Mouse (Mus musculus) gastrocnemius, adult 8-10 months (tissue): ENCODE data around the gene Josd1. TPM values are rescaled to one million over a fixed set of nuclear protein-coding genes. Genes with fewer than 3 reads are reported as not detected.

Experiments
- DNase-seq, 2 experiments: peaks; one replicate each; pipeline ENCODE4 v3.0.0; 2022; ENCODE audit warnings: low spot score in 2 of 2
- total RNA-seq, 4 experiments: library from RNA; stranded (reverse); gene quantifications; 2 replicates each; pipeline ENCODE4 v1.2.4; 2022

The Josd1 gene
- total RNA-seq, result 10 to 100 TPM; 10.2 to 18.0 (median 13.5) TPM

- DNase-seq, result peak; percentile 93
These were observed at the start of gene Josd1 for GRCm38 (mm10) chr15:79687646-79688267. Gene Josd1 (minus strand): TSS chr15:79687919.

GRCm38 (mm10) chr15:79734311-79734710 is 46.6 kb upstream of the Josd1 start:
- DNase-seq, result peak; percentile 62 to 77

GRCm38 (mm10) chr15:79733640-79734039 is 45.9 kb upstream of the Josd1 start:
- no peak for DNase-seq

GRCm38 (mm10) chr15:79733192-79733591 is 45.5 kb upstream of the Josd1 start:
- peak; percentile 48 to 62 for DNase-seq

GRCm38 (mm10) chr15:79731554-79731953 is 43.8 kb upstream of the Josd1 start:
- DNase-seq, result no peak

- no peak for DNase-seq
These were observed 41.1 kb upstream of the Josd1 start for GRCm38 (mm10) chr15:79728731-79729388.

GRCm38 (mm10) chr15:79728311-79728710 is 40.6 kb upstream of the Josd1 start:
- DNase-seq, result no peak

- no peak for DNase-seq
These were observed 40.1 kb upstream of the Josd1 start for GRCm38 (mm10) chr15:79727840-79728239.

- DNase-seq, result peak; percentile 61 to 80
These were observed 37.6 kb upstream of the Josd1 start for GRCm38 (mm10) chr15:79725190-79725789.

- DNase-seq, result peak; percentile 54 to 63
These were observed 35.7 kb upstream of the Josd1 start for GRCm38 (mm10) chr15:79723439-79723838.

- DNase-seq, result no peak
These were observed 33.1 kb upstream of the Josd1 start for GRCm38 (mm10) chr15:79720796-79721195.

- DNase-seq, result no peak
These were observed 32.5 kb upstream of the Josd1 start for GRCm38 (mm10) chr15:79720267-79720666.

- DNase-seq, result no peak
These were observed 29.0 kb upstream of the Josd1 start for GRCm38 (mm10) chr15:79716710-79717109.

- no peak for DNase-seq
These were observed 27.9 kb upstream of the Josd1 start for GRCm38 (mm10) chr15:79715646-79716045.

GRCm38 (mm10) chr15:79708229-79708822 is 20.6 kb upstream of the Josd1 start:
- no peak for DNase-seq

GRCm38 (mm10) chr15:79706603-79707214 is 19.0 kb upstream of the Josd1 start:
- no peak for DNase-seq

GRCm38 (mm10) chr15:79697558-79698187 is 10.0 kb upstream of the Josd1 start:
- DNase-seq, result no peak

GRCm38 (mm10) chr15:79697011-79697410 is 9.3 kb upstream of the Josd1 start:
- no peak for DNase-seq

GRCm38 (mm10) chr15:79696508-79696907 is 8.8 kb upstream of the Josd1 start:
- no peak for DNase-seq

- no peak for DNase-seq
These were observed 7.8 kb upstream of the Josd1 start for GRCm38 (mm10) chr15:79695516-79695915.

- DNase-seq, result no peak
These were observed 6.8 kb upstream of the Josd1 start for GRCm38 (mm10) chr15:79694512-79694911.
